Mouse (Mus musculus) frontal cortex, adult (tissue): ENCODE data around the gene Nrsn2.
A peak's percentile ranks its signal among the peaks of the same experiment; 100 is the strongest.

Experiments
- ATAC-seq: cut with Nextera tagmentation; 2 replicates; pipeline ENCODE4 v1.9.2; 2017; ENCODE audit warnings: mild to moderate bottlenecking, moderate library complexity, mixed read lengths; ENCODE audit not compliant: low TSS enrichment

Gene Nrsn2

DNA sequence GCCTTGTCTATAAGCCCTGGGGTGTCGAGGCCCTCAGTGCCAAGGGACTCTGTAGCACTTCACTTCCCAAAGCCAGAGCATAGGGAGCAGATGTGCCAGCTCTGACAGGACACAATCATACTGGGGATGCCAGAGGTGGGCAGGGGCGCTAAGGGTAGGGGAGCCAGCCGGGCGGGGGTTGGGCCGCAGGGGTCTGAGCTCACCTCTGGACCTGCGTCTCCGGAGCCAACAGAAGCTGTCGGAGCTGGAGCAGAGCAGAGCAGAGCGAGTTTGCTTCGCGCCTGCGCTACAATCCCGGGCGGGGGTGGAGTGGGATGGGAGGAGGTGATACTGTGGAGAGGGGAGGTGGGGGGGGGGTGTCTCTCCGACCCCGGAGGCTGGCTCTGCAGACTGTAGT is at the start of gene Nrsn2:
Gene Nrsn2, minus strand, starts transcription at position 294 of the 397 bp plus-strand sequence.
- peak; percentile 81 for ATAC-seq

DNA sequence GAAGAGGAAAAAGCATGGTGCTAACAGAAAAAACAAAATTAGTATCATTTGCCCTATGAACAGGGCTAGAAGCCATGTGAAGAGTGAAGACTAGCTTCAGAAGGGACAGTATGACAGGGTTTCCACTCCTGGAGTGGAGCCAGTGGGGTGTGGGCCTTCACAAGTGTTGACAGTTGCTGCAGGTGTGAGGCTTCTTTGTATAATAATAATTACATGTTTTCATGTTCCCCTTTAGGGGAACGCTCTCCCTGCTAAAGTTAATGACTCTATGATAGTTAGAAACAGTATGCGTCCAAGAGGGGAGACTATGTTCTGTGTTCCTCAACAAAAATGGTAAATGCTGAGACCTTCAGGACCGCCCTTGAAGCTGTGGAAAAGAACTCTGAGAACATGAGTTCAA is 39.3 kb upstream of the Nrsn2 start:
- no peak for ATAC-seq

DNA sequence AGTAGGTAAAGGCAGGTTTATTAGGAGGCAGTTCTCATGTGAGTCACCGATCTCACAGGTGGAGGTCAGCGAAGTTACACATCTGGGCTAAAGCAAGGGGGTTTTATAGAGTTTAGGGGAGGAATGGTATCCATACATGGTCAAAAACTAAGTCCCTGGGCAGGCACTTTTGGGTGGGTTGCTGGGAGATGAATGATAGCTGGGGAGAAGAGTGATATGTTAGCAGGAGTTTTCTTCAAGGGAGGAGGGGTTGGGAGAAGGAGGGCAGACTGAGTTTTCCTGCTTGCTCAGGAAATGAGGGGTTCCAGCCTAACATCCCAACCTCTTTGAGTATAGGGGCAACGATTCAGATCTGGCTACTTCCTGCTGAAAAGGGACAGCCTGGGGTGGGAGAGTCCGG is 38.8 kb upstream of the Nrsn2 start, which contains the start of gene 6820408C15Rik:
Gene 6820408C15Rik, plus strand, starts transcription at position 301 of the 400 bp plus-strand sequence.
- no peak for ATAC-seq

DNA sequence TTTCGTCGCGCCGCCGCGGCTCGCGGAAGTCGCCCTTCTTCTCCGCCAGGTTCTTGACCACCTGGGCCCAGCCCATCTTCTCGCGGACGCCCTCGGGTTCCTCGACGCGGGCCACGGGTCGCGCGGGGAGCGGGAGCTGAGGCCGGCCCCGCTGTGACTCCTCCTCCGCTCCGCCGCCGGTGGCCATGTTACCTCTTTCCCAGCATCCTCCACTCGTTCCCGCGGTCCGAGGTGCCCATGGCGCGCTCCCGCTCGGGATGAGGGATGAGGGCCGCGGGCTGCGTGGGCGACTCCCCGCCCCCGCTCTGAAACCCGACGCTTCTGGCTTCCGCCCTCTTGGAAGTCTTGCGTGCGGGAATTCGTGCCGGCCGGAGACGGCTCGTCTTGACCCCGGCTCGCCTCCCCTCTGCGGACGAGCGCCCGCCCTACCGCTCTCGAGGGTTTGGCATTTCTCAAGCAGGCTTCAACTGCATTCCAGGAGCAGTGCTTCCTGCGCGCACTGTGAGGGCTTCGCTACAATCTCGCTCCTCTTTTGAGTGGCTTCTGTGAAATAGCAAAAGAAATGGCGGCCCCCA is 38.2 kb upstream of the Nrsn2 start, which contains the start of gene Zcchc3:
Gene Zcchc3, minus strand, starts transcription at position 437 of the 575 bp plus-strand sequence.
- ATAC-seq: peak; percentile 86

DNA sequence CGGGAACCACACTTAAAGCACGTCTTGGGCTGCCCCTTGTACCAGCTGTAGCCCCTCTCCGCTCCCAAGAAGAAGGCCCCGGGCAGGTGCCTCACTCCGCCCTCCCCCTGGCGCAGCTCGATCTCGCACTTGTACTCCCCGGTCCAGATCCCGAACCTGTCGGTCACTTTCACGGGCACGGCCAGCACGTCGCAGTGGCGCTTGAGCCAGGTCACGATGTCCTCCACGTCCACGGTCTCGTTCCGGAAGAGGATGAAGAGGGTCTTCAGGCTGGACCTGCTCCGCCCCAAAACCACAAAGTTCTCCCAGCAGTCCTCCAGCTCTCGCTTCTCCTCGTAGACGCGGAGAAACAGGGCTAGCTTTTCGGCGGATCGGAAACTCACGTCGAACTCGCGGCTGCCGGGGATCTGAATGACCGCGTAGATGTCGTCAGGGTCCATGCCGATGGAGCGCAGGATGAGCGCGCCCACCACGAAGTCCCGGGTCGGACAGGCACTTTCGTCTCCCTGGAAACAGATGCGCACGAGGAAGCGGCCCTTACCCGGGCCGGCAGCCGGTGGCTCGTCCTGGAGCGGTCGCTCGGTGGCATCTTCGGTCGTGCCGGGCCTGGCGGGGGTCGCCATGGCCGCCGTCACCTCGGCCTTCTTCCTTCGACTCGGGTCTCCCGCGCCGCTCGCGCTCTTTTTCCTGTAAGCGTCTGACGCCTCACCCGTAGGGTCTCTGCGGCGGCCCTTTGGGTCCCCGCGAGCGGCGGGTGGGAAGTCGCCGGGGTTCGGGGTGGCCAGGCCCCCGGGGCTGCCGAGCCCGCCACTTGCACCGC is 37.5 kb upstream of the Nrsn2 start:
- peak; percentile 6; the same call in 1 of the 2 replicates for ATAC-seq

DNA sequence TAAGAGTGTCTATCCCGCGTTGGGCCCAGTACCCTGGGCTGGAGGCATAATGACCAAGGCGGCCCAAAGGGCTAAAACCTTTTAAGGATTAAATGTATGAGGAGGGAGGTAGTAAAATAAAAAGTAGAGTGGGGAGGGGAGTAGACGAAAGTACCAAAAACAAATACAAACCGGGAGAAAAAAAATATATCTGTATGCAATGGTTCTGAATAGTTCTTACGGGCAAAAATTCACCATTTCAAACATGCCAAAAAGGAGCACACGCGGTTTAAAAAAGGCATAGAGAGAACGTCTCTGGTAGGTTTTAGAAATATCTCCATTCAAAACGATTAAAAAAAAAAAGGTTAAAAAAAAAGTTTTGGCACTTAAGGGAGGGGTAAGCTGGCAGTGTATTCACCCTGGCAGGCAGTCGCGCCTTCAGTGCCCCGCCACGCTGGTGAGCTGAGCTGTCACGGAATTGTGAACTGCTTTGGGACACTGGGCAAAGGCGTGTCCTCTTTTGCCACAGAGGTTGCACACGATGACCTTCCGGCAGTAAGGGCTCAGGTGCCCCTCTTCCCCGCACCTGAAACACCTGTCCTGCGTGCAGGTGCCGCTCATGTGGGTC is 36.8 kb upstream of the Nrsn2 start:
- ATAC-seq: no peak

DNA sequence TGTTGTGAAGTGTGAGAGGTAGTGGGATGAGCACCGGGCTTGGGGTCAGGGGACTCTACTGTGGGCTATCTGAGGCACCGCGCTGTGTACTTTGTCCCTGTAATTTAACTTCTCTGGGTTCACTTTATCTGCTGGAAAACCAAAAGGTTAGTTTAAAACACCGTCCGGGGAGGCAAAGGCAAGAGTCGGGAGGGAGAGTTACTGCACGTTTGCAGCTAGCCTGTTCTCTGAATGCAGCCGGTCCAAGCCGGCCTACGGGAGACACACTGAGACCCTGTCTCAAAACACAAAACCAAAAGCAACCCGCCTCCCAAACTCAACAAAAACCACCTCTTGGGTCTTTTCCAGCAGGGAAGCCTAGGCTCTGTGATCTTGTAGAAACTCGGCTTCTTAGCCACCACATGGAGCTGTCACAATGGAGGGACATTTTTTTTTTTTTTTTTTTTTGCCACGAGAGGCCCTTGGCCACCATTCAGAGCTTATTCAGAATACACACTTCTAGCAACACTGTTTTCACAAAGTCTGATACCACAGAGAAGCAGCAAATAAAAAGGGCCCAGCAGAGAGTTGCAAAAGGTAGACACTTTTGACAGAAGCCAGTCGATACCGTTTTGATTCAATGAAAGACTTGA is 36.2 kb upstream of the Nrsn2 start:
- no peak for ATAC-seq

DNA sequence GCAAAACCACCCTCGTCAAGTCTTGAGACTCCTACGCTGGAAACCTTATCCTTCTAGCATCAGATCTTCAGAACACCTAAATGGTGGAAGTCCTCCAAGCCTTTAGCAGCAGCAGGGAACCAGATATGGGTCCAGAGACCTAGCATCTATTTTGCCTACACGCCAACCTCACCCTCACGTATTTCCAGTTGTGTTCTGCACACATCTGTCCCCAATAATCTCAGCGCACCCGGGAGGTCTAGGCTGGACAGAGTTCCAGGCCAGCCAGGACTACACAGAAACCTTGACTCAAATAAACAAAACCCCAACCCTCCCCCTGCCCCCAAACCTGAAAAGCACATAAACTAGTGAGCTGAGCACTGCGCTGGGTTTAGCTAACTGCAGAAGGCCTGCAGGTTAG is 35.0 kb upstream of the Nrsn2 start:
- ATAC-seq: 0 out of 2 replicates have a peak, but pooled peaks have one; percentile 0

DNA sequence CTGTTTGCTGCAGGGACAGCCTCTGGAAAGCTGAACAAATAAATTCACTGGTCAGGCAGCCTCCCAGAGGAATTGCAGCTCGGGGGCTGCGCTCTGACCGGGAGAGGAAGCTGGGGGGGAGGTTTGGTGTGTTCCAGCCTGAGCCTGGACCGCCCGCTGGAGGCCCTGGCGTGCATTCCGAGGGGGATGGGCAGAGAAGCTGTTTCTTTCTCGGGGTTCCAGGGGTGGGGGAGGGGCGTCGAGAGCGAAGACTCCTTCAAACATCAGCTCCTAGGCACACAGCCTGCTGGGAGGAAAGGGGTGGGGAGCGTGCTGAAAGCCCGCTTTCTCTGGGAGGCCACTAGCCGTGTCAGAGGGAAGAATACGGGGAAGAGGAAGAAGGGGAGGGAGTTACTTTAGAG is 34.5 kb upstream of the Nrsn2 start:
- peak; percentile 11; the same call in 1 of the 2 replicates for ATAC-seq

DNA sequence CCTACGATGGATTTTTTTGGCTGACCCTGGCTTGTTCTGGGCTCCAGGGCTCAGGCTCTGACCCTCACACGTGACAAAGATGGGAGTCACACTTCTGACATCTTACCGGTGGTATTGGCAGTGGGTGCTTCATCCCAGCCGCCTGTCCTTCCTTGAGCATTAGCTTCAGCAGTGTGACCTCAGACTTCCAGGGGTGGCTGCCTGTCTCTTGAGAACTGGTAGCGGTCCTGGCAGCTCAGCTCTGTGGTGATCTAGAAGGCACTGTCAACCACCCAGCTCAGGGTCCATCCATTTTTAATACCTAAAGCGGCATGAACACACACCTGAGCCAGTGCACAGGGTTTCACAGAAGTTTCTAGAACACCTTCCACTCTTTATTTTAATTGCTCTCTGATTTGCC is 33.3 kb upstream of the Nrsn2 start:
- no peak for ATAC-seq

DNA sequence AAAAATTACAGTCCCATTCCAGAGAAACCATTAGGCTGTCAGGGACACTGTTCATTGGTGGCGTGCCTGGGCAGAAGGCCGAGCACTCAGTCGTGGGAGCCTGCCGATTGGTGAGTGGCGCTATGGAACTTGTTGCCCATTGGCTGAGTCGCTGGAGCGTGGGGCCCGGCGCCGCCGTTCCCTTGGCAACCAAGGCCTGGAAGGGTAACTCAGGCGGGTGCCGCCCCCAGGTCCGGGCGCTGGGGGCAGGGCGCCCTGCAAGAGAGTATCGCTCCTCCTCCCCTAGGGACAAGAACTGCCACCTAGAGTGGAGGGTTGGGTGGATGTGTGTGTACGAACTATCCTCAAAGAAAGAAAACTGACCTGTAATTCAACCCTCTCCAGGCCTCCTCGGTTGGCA is 29.7 kb upstream of the Nrsn2 start:
- ATAC-seq: peak; percentile 98

DNA sequence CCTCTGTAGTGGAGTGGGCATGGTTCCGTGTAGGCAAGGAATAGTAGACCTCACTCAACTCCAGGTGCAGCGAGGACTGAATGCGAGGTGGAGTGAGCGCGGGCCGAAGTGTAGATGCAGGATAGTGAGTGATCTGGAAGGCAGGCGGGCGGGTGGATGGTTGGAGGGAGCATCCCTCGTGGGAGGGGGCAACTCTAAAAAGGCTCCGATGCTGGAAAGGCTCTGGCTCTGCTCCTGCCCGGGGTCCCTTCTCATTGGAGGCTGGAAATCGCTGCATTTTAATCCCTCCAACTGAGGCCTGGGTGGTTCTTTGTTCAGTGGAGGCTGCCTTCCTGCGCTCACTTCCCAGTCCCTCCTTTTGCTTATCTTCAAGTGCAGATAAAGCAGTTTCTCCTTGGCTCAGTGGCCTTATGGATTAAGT is 22.7 kb upstream of the Nrsn2 start:
- no peak for ATAC-seq

DNA sequence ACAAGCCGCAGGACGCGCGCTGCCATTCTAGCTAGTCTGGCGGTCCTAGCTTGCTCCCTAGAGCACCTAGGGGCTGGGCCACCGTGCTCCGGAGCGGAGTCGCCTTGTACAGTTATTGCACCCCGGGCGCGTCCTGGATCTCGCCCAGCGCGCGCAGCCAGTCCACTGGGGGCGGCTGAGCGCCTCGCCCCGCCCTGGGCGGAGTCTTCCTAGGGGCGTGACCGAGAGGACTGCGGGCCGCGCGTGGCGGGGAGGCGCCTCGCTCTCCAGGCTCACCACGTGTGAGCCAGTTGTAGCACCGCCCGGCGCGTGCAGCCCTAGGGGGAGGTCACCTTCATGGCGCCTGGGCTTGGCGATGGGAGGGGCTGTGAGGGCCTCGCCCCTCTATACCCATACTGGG is 22.3 kb upstream of the Nrsn2 start:
- ATAC-seq: peak; percentile 48

DNA sequence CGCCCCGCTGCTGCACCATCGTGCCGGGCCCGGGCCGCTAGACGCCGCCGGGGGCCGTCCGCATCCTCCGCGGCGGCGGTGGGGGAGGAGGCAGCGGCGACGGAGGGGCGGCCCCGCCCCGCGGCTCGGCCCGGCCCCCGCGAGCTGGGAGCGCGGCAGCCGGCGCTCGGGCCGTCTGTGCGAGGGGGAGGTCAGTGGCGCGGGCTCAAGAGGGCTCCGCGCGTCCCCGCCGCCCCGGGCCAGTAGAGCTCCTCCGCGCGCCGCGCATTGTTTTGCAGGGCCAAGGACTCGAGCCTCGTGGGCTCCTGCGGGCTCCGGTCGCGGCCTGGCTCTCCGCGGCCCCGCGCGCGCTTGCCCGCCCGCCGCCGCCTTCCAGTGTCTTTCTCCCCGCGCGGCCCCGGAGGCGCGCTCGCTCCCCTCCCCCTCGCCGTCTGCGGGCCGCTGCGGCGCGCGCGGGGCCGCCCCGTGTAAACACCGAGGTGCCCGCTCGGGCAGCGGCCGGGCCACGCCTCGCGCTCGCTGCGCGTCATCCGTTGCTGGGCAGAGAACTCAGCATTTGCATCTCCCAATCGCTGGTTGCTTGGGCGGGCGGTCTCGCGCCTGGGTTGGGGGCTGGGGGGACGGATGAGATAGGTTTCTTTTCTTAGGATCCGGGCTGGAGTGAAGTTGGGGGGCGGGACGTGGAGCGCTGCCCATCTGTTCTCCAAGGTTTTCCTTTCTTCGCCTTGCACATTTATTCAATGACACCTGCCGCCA is 21.4 kb upstream of the Nrsn2 start, which contains the start of gene Sox12:
Gene Sox12, minus strand, starts transcription at position 384 of the 756 bp plus-strand sequence.
- ATAC-seq: peak; percentile 54

DNA sequence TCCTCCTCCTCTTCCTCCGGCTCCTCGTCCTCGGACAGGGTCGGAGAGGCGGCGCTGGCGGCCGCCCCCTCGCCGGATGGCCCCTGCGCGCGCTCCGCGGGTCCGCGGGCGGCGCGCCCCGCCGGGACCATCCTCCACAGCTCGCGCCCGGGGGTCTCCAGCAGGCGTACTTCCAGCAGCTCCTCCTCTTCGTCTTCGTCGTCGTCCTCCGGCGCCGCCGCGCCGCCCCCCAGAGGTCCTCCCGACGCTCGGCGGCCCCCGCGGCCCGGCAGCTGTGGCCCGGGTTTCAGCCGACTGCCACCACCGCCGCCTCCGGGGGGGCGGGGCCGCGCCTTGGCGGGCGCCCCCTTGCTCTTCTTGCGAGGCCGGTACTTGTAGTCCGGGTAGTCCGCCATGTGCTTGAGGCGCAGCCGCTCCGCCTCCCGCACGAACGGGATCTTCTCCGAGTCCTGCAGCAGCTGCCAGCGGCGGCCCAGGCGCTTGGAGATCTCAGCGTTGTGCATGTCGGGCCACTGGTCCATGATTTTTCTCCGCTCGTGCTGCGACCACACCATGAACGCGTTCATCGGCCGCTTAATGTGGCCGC is 20.7 kb upstream of the Nrsn2 start:
- peak; percentile 38 for ATAC-seq

DNA sequence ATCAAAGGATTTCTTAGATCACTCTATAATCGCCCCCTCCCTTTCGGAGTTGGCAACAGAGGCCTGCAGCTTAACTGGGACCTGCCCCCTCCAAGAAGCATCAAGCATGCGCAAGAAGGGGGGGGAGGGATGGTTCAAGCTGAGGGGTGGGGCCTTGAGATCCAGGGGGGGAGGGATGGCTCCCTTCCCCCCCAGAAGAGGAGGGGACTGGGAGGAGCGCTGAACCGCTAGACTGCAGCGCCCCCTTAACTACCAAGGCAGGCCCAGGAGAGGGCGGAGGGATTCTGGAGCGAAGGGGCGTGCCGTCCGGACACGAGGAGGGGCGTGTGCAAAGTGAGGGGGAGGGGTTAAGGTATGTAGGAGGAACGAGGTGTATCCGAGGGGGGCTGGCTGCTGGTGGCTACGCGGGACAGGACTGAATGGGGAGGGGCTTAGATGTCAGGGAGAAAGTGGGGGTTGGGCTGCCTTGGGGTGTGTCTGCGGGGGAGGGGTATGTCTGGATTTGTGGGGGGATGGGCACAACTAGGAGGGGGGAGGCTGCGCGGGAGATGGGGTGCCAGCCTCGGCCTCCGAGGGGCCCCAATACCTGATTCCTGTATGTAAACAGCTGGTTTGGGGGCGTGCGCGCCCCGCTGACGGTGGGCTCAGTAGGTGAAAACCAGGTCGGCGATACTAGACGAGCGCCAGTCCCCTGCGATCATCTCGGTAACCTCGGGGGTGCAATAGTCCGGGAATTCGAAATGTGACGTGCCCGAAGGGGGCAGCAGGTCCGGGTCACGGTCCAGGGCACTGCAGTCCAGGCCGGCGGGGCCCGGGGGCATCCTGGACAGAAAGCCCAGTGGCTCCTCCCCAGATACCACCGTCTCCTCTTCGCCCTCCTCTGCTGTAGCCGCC is 19.9 kb upstream of the Nrsn2 start:
- ATAC-seq: peak; percentile 35

DNA sequence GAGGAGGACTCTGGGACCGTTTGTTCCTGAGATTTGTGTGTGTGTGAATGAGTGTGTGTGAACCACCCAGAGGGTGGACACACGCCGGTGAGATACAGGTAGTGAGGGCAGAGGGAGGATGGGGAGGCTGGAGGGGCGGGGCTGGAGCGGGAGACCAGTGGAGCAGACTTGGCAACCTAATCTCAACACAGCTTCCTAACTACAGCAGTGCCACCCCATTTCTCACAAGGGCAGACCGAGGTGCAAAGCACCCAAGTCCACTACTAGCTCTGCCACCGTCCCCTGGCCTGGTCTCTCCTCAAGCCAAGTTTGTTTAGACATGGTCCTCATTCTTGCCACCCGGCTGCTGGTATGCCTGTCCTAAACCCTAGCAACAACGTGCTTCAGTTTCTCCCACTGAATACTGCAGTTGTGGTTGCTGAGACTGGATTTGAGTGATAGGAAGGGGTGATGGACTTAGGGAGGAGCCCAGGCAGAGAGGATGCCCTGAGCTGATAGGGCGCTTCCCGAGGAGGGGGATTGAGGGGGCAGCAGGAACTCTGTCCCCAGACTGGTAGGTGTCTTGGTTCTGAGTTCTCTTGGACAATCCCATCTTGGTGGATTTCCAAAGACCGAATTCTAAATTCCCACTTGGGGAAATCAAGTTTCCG is 19.0 kb upstream of the Nrsn2 start:
- ATAC-seq: no peak

DNA sequence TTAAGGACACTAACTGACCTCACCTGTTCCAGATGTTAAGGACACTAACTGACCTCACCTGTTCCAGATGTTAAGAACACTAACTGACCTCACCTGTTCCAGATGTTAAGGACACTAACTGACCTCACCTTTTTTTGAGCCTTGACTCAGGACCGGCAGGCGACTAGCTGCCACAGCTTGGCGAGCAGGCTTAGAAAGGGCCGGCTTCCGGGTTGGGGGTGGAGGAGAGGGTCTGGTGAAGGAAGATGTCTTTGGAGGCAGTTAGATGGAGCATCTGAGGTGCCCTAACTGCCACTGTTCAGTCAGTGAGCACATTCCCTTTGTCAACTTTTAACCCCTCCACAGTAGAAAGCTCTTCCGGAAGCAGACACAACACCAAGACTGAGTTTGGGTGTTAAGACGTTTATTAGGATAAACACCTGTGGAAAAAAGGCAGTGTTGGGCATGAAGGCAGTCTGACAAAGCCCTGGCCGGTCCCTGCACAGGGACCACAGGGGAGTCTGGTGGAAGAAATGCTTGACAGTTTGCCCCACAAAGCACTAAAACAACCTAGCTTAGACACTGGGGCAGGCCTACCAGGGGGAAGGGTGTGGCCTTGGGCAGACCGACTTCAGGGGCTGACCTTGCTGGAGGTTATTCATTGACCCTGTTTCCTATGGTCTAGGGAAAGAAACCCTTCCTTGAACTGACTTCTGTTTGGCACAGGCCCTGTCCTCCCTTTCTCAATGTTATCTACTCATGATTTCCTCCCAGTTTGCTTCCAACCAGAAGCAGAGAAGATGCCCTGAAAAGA is 17.0 kb upstream of the Nrsn2 start:
- ATAC-seq: no peak

DNA sequence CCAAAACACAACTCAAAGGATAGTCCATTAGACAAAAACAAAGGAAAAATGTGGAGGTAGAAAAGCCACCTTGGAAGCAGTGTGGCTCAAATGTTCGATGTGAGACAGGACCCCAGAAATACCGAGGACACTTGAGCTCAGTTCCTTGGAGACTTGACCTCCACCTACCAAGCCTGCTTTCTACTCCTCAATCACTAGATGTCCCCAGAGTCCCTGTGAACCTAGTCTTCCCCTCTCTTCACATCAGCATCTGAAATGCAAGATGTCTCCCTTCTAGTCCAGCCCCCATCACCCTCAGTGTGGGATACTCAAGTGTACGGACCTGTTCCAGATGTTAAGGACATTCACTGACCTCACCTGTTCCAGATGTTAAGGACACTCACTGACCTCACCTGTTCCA is 16.3 kb upstream of the Nrsn2 start:
- ATAC-seq: peak; percentile 23; the same call in 1 of the 2 replicates
